Mouse (Mus musculus) thymus, adult 2 months (tissue): ENCODE data around the gene Tescl. TPM values are rescaled to one million over a fixed set of nuclear protein-coding genes. Genes with fewer than 3 reads are reported as not detected.

Source experiments
- DNase-seq: peaks from one replicate; pipeline ENCODE4 v3.0.0; 2021
- H3K27ac ChIP-seq: fragments of 200-500 bp; 2 replicates; pipeline ENCODE4 v1.5.1; 2012; ENCODE audit warnings: low read length, control low read depth; ENCODE audit not compliant: control insufficient read depth, insufficient read depth
- H3K27me3 ChIP-seq: fragments of 200-500 bp; 2 replicates; pipeline ENCODE4 v1.6.1; 2012; ENCODE audit warnings: mild to moderate bottlenecking, low read length, moderate library complexity, mixed read lengths; ENCODE audit not compliant: control insufficient read depth, insufficient read depth
- H3K36me3 ChIP-seq: fragments of 200-500 bp; 2 replicates; pipeline ENCODE4 v1.6.1; 2012; ENCODE audit warnings: mild to moderate bottlenecking, low read length, moderate library complexity; ENCODE audit not compliant: control insufficient read depth, insufficient read depth
- H3K4me1 ChIP-seq: fragments of 200-500 bp; replicated peaks from 2 replicates; pipeline ENCODE4 v1.6.1; 2012; ENCODE audit warnings: low read length; ENCODE audit not compliant: control insufficient read depth, insufficient read depth
- H3K4me3 ChIP-seq: fragments of 200-500 bp; 2 replicates; pipeline ENCODE4 v1.5.1; 2012; ENCODE audit warnings: mild to moderate bottlenecking, low read length, control low read depth, moderate library complexity; ENCODE audit not compliant: control insufficient read depth, insufficient read depth
- CTCF ChIP-seq: fragments of 200-500 bp; IDR thresholded peaks from 2 replicates; pipeline ENCODE4 v1.5.1; 2012; ENCODE audit warnings: mild to moderate bottlenecking, control low read depth, low read length, moderate library complexity, borderline replicate concordance; ENCODE audit not compliant: control insufficient read depth, poor library complexity, insufficient read depth; ENCODE audit errors: extremely low read depth
- POLR2A ChIP-seq: fragments of 200-500 bp; IDR thresholded peaks from 2 replicates; pipeline ENCODE4 v1.6.1; 2012; ENCODE audit warnings: mild to moderate bottlenecking, low read length, control low read depth, moderate library complexity; ENCODE audit not compliant: control insufficient read depth, poor library complexity, insufficient read depth; ENCODE audit errors: extremely low read depth
- WGBS: fragments of 180-500 bp; shearing (Covaris S2); methylation state at CpG from one replicate; pipeline ENCODE4 v1.1.7; 2018; 5-methylcytosine and 5-hydroxymethylcytosine counted together
- polyA plus RNA-seq: library from polyadenylated mRNA; depleted of rRNA; stranded (reverse); fragments of >200 nt; gene quantifications from 2 replicates; pipeline ENCODE4 v1.2.3, GENCODE M21; 2012

Gene Tescl
- polyA plus RNA-seq, 1 experiment = 0.12 TPM

DNA sequence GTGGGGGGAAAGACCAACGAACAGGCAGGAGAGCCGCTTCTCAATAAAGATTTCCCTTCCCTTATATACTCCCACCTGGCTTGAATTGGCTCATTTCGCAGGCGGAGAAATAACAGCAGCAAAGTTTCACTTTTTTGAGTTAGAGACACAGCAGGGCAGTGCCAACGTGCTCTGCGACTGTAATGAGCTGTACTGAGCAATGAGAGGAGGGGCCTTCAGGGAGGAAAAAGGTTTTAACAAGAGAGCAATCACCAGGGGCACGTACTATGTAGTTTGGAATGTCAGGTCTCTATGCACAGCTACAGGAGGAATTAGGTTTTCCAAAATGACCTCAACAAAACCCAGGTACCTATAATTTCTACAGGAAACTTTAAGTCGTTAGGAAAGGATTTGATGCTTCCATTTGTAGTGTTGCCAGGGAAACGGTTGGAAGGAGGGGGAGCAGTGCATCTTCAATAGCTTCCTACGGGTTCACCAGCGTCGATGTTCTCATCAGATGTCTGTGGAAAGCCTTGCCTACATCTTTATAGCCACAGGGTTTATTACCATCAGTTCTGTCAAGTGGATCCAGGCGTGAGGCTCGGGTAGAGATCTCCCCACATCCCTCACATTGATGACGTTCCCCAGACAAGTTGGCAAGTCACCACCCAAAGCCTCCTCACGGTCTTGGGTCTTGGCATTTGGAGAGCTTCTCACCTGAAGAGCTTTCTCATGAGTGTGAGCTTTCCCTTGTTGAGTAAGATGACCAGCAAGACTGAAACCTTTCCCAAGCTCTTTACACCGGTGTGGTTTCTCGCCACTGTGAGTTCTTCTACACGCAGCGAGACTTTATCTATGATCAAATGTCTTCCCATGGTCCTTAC lies 7.2 kb downstream of the Tescl start:
- TF ChIP-seq POLR2A = no peak
- no peak for TF ChIP-seq CTCF
- Histone ChIP-seq H3K36me3 (no peaks in the 10 kb centered on the region), H3K4me3 (no peak overlapping the region), H3K4me1 (no peaks in the 10 kb centered on the region), H3K27me3 (no peaks in the 10 kb centered on the region), H3K27ac (no peak overlapping the region)
- DNase-seq = no peak
- WGBS = 64% methylated on average over 20 of the region's 20 CpGs

DNA sequence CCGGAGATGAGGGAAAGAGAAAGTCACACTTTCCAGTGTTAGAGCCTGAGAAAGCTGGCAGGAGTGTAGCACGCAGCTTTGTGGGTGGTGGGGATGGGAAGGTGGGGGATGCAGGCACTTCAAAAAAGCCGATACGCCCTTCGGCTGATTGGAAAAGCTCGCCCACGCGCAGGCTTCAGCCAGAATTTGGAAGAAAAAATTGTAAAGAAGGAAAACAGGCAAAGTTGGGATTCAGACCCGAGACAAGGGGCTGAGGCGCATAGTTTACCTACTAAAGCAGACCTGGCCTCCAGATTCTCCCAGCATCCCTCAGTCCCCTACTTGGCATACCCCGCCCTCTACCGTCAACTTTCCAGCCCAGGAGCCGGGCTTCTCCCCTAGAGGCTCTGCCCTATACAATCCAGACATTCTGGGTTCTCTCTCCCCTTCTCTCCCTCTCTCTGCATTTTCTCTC lies 8.0 kb downstream of the Tescl start:
- no peak overlapping the region for H3K4me3 ChIP-seq
- 39% methylated on average over 13 of the region's 13 CpGs for WGBS
- DNase-seq = no peak

DNA sequence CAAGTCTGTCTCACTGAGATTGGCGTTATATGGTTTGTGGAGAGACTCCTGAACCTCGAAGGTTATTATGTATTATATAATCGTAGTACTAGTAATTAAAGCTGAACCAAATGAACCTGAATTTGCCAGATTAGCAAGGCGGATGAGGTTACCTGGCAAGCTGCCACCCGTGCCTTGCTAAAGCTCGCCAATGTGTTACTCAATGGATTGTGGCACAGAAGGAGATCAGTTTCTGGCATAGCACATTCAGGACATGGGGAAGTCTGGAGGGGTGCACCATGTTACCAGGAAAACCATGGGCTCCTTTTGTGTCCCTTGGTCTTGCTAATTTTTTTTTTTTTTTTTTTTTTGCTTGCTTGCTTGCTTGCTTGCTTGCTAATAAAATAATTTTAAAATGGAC lies 8.5 kb downstream of the Tescl start:
- H3K4me3 ChIP-seq = no peak overlapping the region
- DNase-seq = no peak
- no peaks in the 10 kb centered on the region for H3K27me3 ChIP-seq
- no peak overlapping the region for H3K27ac ChIP-seq
- TF ChIP-seq POLR2A = no peak
- no peak for TF ChIP-seq CTCF
- H3K36me3 ChIP-seq = no peaks in the 10 kb centered on the region
- H3K4me1 ChIP-seq = no peaks in the 10 kb centered on the region
- WGBS = 96% methylated on average over 6 of the region's 6 CpGs

More for the DNA sequence above, 8.0 kb downstream of the Tescl start:
- Histone ChIP-seq H3K27ac (no peak overlapping the region), H3K4me1 (no peaks in the 10 kb centered on the region), H3K36me3 (no peaks in the 10 kb centered on the region), H3K27me3 (no peaks in the 10 kb centered on the region)
- TF ChIP-seq POLR2A (no peak), CTCF (no peak)

DNA sequence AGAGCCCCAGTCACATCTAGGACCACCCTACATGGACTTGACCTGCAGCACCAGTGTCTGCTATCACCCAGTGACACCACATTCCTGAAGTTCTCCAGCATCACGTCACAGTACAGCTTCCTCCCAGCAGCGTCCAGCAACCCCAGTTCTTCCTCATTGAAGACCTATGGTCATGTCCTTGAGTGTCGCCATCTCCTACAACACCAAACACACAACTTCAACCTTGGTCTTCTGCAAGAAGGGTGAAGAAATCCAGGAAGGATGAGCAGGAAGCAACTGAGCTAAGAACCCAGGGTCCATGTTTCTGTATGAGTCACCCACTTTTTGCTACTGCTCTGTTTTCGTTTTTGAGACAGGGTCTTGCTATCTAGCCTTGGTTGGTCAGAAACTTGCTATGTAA lies 11.1 kb downstream of the Tescl start:
- Histone ChIP-seq H3K36me3 (no peaks in the 10 kb centered on the region), H3K27ac (no peak overlapping the region), H3K27me3 (no peaks in the 10 kb centered on the region), H3K4me3 (no peak overlapping the region), H3K4me1 (no peaks in the 10 kb centered on the region)
- TF ChIP-seq POLR2A = no peak
- 88% methylated on average over 4 of the region's 4 CpGs for WGBS
- DNase-seq = no peak

DNA sequence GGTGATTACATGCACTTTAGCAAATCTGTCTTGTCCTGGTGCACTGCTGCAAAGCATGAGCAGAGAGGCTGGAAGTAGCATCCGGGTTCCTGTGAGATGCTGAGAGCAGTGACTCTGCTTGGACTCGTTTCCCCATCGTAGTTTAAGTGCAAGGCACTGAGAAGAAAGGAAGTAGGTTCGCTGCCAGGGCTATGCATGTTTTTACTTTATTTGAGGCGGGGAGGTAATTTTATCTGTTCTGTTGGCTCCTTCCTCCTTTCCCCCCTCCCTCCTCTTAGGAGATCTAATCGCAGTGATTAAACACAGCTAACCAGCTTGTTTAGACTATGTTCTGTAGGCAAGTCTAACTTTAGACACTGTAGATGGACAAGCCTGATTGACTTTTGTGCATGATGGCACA lies 14.8 kb downstream of the Tescl start:
- 22% methylated on average over 6 of the region's 6 CpGs for WGBS
- Histone ChIP-seq H3K4me3 (no peak overlapping the region), H3K36me3 (no peaks in the 10 kb centered on the region), H3K27ac (no peak overlapping the region), H3K4me1 (peaks cover 5% of the 10 kb centered on the region), H3K27me3 (no peaks in the 10 kb centered on the region)
- TF ChIP-seq POLR2A (no peak), CTCF (no peak)
- DNase-seq = no peak

- no peaks in the 10 kb centered on the region for H3K36me3 ChIP-seq
- DNase-seq = peak; percentile 94
- WGBS = under 1% methylated on average over 33 of the region's 33 CpGs
- peaks cover 5% of the 10 kb centered on the region for H3K4me1 ChIP-seq
- H3K27me3 ChIP-seq = no peaks in the 10 kb centered on the region
- TF ChIP-seq POLR2A (no peak), CTCF (0 out of 2 replicates have a peak, but pooled peaks have one; percentile 42)
- peak within 1 kb of the TSS; percentile 87 for H3K27ac ChIP-seq
- H3K4me3 ChIP-seq = peak within 1 kb of the TSS; percentile 63
Measured at GRCm38 (mm10) chr7:24316567-24317092, 17.1 kb downstream of the Tescl start, which contains the start of gene Zfp94. TSS of gene Zfp94 (minus strand) at chr7:24316666.
